Mouse (Mus musculus) forebrain, embryonic 11.5 days (tissue): ENCODE data around the gene Arl5c. TPM values are rescaled to one million over a fixed set of nuclear protein-coding genes. Genes with fewer than 3 reads are reported as not detected.

Experiments
- ATAC-seq: fragments of 200-750 bp; cut with Nextera tagmentation; replicated peaks from 2 replicates; pipeline ENCODE4 v1.8.0; 2017; ENCODE audit warnings: moderate TSS enrichment; ENCODE audit not compliant: low FRiP score
- DNase-seq: peaks from one replicate; pipeline ENCODE4 v3.0.0-alpha.2; 2017; ENCODE audit warnings: low spot score
- H3K27ac ChIP-seq: fragments of 300-500 bp; sonication (generic); 2 replicates; pipeline ENCODE4 v1.5.1; 2014; ENCODE audit warnings: low read depth, low read length
- H3K27me3 ChIP-seq: fragments of 300-500 bp; sonication (generic); 2 replicates; pipeline ENCODE4 v1.6.1; 2014; ENCODE audit warnings: mild to moderate bottlenecking, low read length, mixed read lengths; ENCODE audit not compliant: control insufficient read depth, insufficient read depth
- H3K36me3 ChIP-seq: fragments of 300-500 bp; sonication (generic); 2 replicates; pipeline ENCODE4 v1.6.1; 2014; ENCODE audit warnings: mild to moderate bottlenecking, low read length, moderate library complexity, mixed read lengths; ENCODE audit not compliant: control insufficient read depth, insufficient read depth
- H3K4me1 ChIP-seq: fragments of 300-500 bp; sonication (generic); replicated peaks from 2 replicates; pipeline ENCODE4 v1.6.1; 2014; ENCODE audit warnings: low read length, mixed read lengths; ENCODE audit not compliant: control insufficient read depth, insufficient read depth
- H3K4me2 ChIP-seq: fragments of 300-500 bp; sonication (generic); 2 replicates; pipeline ENCODE4 v1.6.1; 2014; ENCODE audit warnings: low read depth, mild to moderate bottlenecking, low read length, moderate library complexity, mixed read lengths; ENCODE audit not compliant: severe bottlenecking
- H3K4me3 ChIP-seq: fragments of 300-500 bp; sonication (generic); 2 replicates; pipeline ENCODE4 v1.5.1; 2014; ENCODE audit warnings: low read depth, low read length
- H3K9ac ChIP-seq: fragments of 300-500 bp; sonication (generic); 2 replicates; pipeline ENCODE4 v1.6.1; 2014; ENCODE audit warnings: low read length
- H3K9me3 ChIP-seq: fragments of 300-500 bp; sonication (generic); 2 replicates; pipeline ENCODE4 v1.6.1; 2016; ENCODE audit warnings: low read length, mixed read lengths; ENCODE audit not compliant: control insufficient read depth
- WGBS: fragments of 180-500 bp; shearing (Covaris S2); extraction: QIAGEN DNeasy Blood & Tissue Kit; methylation state at CpG from one replicate; pipeline ENCODE4 v1.1.7; 2014; 5-methylcytosine and 5-hydroxymethylcytosine counted together
- polyA plus RNA-seq: library from polyadenylated mRNA; unstranded; fragments of >200 nt; fragmentation: Nextera tagmentation; extraction: Ambion mirVana; gene quantifications from 2 replicates; pipeline ENCODE4 v1.2.1, GENCODE M21; 2014

The Arl5c gene
- polyA plus RNA-seq, 1 experiment from 2014 or later, result 10.4 TPM

- no peaks in the 10 kb centered on the region for H3K9me3 ChIP-seq
- H3K9ac ChIP-seq, result no peak overlapping the region
- peaks cover 27% of the 10 kb centered on the region for H3K27me3 ChIP-seq
- H3K4me3 ChIP-seq, result no peak overlapping the region
- DNase-seq (no peak), ATAC-seq (no peak)
- H3K27ac ChIP-seq, result no peak overlapping the region
- H3K4me1 ChIP-seq, result 0 out of 2 replicates have a peak, but pooled peaks cover 2% of the 10 kb centered on the region
- H3K36me3 ChIP-seq, result no peaks in the 10 kb centered on the region
- H3K4me2 ChIP-seq, result no peak overlapping the region
- WGBS, result 90% methylated on average over 9 of the region's 9 CpGs
Observed at GRCm38 (mm10) chr11:97982721-97983120, 13.3 kb downstream of the Arl5c start.

- H3K4me3 ChIP-seq, result no peak overlapping the region
- WGBS, result 66% methylated on average over 9 of the region's 9 CpGs
Observed at GRCm38 (mm10) chr11:97980531-97980966, 15.4 kb downstream of the Arl5c start.

GRCm38 (mm10) chr11:97979824-97980495 lies 16.0 kb downstream of the Arl5c start:
- no peaks in the 10 kb centered on the region for H3K4me1 ChIP-seq

More at GRCm38 (mm10) chr11:97980531-97980966, 15.4 kb downstream of the Arl5c start:
- no peak for DNase-seq
- H3K4me1 ChIP-seq, result no peaks in the 10 kb centered on the region
- H3K27ac ChIP-seq, result no peak overlapping the region
- H3K9ac ChIP-seq, result no peak overlapping the region
- H3K9me3 ChIP-seq, result no peaks in the 10 kb centered on the region
- H3K27me3 ChIP-seq, result peaks cover 14% of the 10 kb centered on the region
- no peak for ATAC-seq
- H3K36me3 ChIP-seq, result no peaks in the 10 kb centered on the region
- no peak overlapping the region for H3K4me2 ChIP-seq

GRCm38 (mm10) chr11:97978392-97978791 lies 17.6 kb downstream of the Arl5c start:
- H3K36me3 ChIP-seq, result no peaks in the 10 kb centered on the region

More at GRCm38 (mm10) chr11:97979824-97980495, 16.0 kb downstream of the Arl5c start:
- Histone ChIP-seq H3K9me3 (no peaks in the 10 kb centered on the region), H3K4me3 (no peak overlapping the region), H3K4me2 (no peak overlapping the region), H3K9ac (no peak overlapping the region), H3K36me3 (no peaks in the 10 kb centered on the region), H3K27ac (no peak overlapping the region), H3K27me3 (peaks cover 8% of the 10 kb centered on the region)
- 75% methylated on average over 10 of the region's 10 CpGs for WGBS
- ATAC-seq (no peak), DNase-seq (no peak)

GRCm38 (mm10) chr11:97977797-97978196 lies 18.2 kb downstream of the Arl5c start:
- 80% methylated on average over 5 of the region's 5 CpGs for WGBS
- no peaks in the 10 kb centered on the region for H3K36me3 ChIP-seq
- H3K9ac ChIP-seq, result no peak overlapping the region
- DNase-seq (no peak), ATAC-seq (no peak)
- no peaks in the 10 kb centered on the region for H3K27me3 ChIP-seq
- no peak overlapping the region for H3K4me2 ChIP-seq
- no peak overlapping the region for H3K4me3 ChIP-seq
- H3K27ac ChIP-seq, result no peak overlapping the region
- H3K4me1 ChIP-seq, result no peaks in the 10 kb centered on the region
- H3K9me3 ChIP-seq, result no peaks in the 10 kb centered on the region

More at GRCm38 (mm10) chr11:97978392-97978791, 17.6 kb downstream of the Arl5c start:
- 88% methylated on average over 13 of the region's 13 CpGs for WGBS
- no peak overlapping the region for H3K27ac ChIP-seq
- no peak overlapping the region for H3K4me2 ChIP-seq
- no peak for ATAC-seq
- H3K27me3 ChIP-seq, result no peaks in the 10 kb centered on the region
- H3K4me3 ChIP-seq, result no peak overlapping the region
- no peak overlapping the region for H3K9ac ChIP-seq
- H3K9me3 ChIP-seq, result no peaks in the 10 kb centered on the region
- no peaks in the 10 kb centered on the region for H3K4me1 ChIP-seq
- no peak for DNase-seq

- no peak overlapping the region for H3K9ac ChIP-seq
- no peak overlapping the region for H3K27ac ChIP-seq
- no peak for DNase-seq
- no peak for ATAC-seq
- H3K4me2 ChIP-seq, result no peak overlapping the region
- no peaks in the 10 kb centered on the region for H3K9me3 ChIP-seq
- no peak overlapping the region for H3K4me3 ChIP-seq
- H3K4me1 ChIP-seq, result no peaks in the 10 kb centered on the region
- 88% methylated on average over 5 of the region's 5 CpGs for WGBS
- H3K36me3 ChIP-seq, result no peaks in the 10 kb centered on the region
- no peaks in the 10 kb centered on the region for H3K27me3 ChIP-seq
Observed at GRCm38 (mm10) chr11:97974746-97975145, 21.2 kb downstream of the Arl5c start.

- Histone ChIP-seq H3K4me3 (no peak overlapping the region), H3K4me1 (no peaks in the 10 kb centered on the region), H3K27ac (no peak overlapping the region), H3K27me3 (no peaks in the 10 kb centered on the region), H3K9me3 (no peaks in the 10 kb centered on the region), H3K4me2 (no peak overlapping the region), H3K9ac (no peak overlapping the region), H3K36me3 (no peaks in the 10 kb centered on the region)
- 96% methylated on average over 5 of the region's 5 CpGs for WGBS
- no peak for ATAC-seq
- DNase-seq, result no peak
Observed at GRCm38 (mm10) chr11:97974141-97974540, 21.8 kb downstream of the Arl5c start.

GRCm38 (mm10) chr11:97972434-97972833 lies 23.5 kb downstream of the Arl5c start:
- H3K4me3 ChIP-seq, result no peak overlapping the region
- no peak overlapping the region for H3K27ac ChIP-seq
- H3K27me3 ChIP-seq, result no peaks in the 10 kb centered on the region
- no peaks in the 10 kb centered on the region for H3K36me3 ChIP-seq
- WGBS, result 71% methylated on average over 2 of the region's 2 CpGs
- H3K9me3 ChIP-seq, result no peaks in the 10 kb centered on the region
- H3K9ac ChIP-seq, result no peak overlapping the region
- no peak for ATAC-seq
- DNase-seq, result no peak
- H3K4me1 ChIP-seq, result no peaks in the 10 kb centered on the region
- no peak overlapping the region for H3K4me2 ChIP-seq

- Histone ChIP-seq H3K27me3 (no peaks in the 10 kb centered on the region), H3K4me2 (no peak overlapping the region), H3K36me3 (no peaks in the 10 kb centered on the region), H3K9me3 (no peaks in the 10 kb centered on the region), H3K27ac (no peak overlapping the region), H3K4me1 (no peaks in the 10 kb centered on the region), H3K4me3 (no peak overlapping the region), H3K9ac (no peak overlapping the region)
- ATAC-seq, result no peak
- DNase-seq, result no peak
- WGBS, result 47% methylated on average over 7 of the region's 7 CpGs
Observed at GRCm38 (mm10) chr11:97971232-97971631, 24.7 kb downstream of the Arl5c start.
